Mouse (Mus musculus) embryo, embryonic 11 days (tissue): Measurements from ENCODE around the gene Rp9.

Experiments
- DNase-seq: peaks from one replicate; pipeline ENCODE4 v3.0.0-alpha.2; 2015

The Rp9 gene

GRCm38 (mm10) chr9:22469643-22470042 is at the start of gene Rp9:
TSS of gene Rp9 (minus strand) at chr9:22469743.
- DNase-seq: no peak

- DNase-seq: peak; percentile 77
Measured at GRCm38 (mm10) chr9:22518394-22519041, 49.0 kb upstream of the Rp9 start.

DNA sequence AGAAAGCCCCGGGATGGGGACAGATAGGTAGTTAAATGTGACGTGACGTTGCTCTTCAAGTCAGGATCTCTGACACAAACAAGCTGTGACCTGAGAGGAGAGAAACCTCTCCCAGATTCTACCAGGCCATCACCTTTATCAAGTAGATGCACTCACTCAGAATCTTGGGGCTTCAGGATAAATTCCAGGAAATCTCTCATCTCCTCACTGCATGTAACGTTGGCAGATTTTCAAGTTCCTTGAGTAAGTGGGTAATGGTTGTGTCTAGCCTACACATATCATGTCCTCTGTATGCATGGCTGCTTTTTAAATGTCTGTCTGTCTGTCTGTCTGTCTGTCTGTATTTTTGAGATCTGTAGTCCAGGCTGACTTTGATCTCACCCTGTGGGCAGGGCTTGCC is 45.5 kb upstream of the Rp9 start:
- DNase-seq: no peak

DNA sequence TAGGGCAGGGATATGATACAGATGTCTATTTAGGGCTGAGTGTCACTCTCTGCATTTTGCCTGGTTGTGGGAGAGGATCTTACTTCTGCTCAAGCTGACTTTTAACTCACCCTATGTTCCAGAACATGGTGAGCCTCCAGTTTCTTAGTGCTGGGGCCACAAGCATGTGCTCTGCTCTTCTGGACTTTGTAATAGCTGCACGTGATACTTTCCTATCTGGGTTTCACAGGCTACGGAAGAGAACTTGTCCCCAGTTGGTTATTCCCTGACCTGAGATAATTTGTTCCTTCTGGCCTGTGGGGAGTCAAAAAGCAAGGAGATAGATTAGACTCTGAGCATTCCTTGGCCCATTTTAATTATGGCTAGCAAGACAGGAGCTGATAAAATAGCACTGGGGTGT is 36.0 kb upstream of the Rp9 start:
- no peak for DNase-seq

GRCm38 (mm10) chr9:22503581-22503980 is 34.0 kb upstream of the Rp9 start:
- DNase-seq: no peak

- no peak for DNase-seq
Measured at GRCm38 (mm10) chr9:22502972-22503371, 33.4 kb upstream of the Rp9 start.

- DNase-seq: no peak
Measured at GRCm38 (mm10) chr9:22497021-22497767, 27.7 kb upstream of the Rp9 start.

GRCm38 (mm10) chr9:22495133-22495532 is 25.6 kb upstream of the Rp9 start:
- DNase-seq: no peak

DNA sequence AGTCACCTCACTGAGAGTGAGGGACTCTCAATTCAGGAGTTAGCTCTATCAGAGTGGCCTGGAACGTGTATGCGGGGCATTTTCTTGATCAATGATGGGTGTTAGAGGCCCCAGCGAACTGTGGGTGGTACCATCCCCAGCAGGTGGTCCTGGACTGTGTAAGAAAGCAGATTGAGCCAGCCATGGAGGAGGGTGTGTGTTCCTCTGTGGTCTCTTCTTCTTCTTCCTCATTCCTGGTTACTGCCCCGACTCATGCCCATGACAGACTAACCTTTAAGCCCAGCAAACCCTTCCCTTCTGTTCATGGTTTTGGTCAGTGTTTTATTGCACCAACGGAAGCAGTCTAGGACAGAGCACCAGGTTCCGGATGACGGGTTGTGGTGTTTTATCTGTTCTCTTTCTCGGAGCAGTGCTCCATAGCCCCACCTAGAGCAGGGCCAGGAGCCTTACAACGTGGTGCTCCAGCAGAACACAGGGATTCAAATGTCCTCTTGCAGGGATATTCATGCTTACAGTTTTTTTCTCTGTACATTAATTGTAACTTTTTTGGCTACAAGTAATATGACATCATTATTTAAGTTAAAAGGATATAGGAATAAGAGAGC is 24.8 kb upstream of the Rp9 start:
- DNase-seq: no peak

DNA sequence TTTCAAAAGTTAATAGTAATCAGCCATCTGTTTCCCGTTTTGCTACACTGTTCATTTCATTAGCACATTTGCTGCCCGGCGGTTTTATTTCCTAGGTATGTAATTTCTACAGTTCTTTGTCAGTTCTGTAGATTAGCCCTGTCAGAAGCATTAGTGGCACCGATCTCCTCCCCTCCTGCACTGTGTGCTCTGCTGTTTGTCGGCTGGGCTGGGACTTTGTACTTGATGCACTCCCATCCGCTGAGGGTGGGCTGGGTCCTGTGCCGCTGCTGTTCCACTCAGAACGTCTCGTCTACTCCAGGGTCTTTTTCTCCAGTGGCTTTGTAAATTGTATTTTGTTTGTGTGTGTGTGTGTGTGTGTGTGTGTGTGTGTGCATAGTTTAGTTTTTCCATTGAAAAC is 19.4 kb upstream of the Rp9 start:
- DNase-seq: no peak

GRCm38 (mm10) chr9:22486211-22486610 is 16.7 kb upstream of the Rp9 start:
- DNase-seq: no peak

DNA sequence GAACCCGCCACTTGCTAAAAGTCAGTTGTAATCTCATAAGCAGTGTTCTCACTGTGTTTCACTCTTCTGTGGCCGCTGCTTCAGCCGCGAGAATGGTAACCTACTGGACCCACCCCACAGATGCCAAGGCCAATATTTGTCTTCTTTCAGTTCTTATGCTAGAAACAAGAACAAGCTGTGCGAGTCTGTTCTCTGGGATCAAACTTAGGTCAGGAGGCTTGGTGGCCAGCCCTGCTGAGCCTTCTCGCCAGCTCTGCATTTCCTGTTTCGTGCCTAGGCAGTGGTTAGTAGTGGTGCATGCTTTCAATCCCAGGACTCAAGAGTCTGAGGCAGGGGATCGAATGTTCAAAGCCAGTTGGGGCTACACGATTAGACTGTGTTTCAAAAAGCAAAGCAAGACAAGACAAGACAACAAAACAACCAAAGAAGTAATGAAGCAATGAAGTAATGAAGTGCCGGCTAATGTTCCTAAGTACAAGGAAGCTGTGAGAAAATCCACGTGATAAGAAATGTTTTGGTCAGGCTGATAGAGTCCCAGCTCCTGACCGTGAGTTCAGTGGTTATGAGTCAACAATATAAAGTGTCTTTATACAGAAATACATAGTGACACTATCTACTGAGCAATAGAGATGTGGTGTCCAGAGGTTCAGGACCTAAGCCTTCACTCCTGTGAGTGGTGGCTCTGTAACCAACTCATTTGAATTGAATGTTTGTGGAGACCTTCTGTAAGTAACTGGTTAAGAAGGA is 15.2 kb upstream of the Rp9 start:
- DNase-seq: no peak

DNA sequence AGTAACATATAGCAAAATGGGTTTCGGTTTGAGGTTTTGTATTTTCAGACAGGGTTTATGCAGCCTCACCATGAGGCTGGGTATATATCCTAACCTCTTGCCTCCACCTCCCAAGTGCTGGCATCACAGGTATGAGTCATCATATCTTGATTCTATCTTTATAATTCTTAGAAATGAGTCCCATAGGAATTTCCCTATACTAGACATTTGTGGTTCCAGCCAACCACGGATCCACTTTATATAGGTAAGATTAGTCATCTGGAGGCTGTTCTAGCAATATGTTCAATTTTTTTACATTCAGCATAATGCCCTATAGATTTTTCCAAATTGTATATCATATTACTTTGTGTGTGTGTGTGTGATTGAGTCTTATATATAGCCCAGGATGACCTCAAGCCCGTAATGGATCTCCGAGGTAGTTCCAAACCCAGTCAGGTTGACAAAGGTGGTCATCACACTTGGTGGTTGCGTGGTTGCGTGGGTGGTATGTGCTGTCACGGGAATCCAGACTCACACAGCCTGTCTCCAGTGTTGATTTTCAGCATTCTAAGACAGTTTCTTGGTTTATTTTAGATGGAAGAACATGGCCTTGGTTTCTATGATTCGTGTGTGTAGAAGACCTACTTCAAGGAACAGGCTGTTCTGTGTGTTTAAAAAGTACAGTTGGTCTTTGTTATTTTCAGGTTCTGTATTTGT is 14.5 kb upstream of the Rp9 start:
- no peak for DNase-seq

DNA sequence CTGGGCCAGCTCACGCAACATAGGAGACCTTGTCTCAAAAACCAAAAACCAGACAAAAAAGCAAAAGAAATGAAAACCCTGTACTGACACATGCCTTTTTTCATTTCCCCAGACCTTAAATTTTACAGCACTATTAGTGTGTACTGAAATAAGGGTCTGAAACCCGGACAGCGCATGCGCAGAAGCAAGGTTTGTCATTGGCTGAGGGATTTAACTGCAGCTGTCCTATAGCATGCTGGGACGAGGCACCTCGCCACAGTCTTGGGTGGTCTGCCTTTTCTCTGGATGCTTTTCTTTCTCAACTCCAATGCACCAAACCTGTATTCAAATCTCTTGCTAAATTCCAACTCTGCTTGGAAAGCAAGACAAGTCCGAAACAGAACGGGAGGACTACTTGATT is 9.4 kb upstream of the Rp9 start:
- no peak for DNase-seq

DNA sequence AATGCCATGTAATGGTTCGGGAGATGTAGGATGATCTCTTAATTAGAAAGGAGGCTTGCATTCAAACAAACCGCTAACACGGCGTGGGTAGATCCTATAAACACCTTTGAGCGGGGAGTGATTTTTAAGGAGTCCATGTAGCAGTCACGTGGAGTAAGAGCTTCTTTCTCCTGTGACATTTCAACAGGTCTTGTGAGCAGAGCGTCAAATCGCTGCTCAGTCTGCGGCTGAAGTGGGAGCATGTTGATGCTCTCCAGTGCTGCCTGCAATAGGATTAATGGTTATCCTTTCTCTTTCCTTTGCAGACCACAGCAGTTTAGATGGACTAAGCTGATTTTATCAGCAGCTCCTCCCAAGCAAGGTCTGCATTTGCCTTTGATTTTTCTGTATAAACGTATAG is 6.7 kb upstream of the Rp9 start:
- peak; percentile 24 for DNase-seq

GRCm38 (mm10) chr9:22475424-22475868 is 5.9 kb upstream of the Rp9 start, which contains the start of gene Bbs9:
TSS of gene Bbs9 (plus strand) at chr9:22475715.
- DNase-seq: peak; percentile 95

DNA sequence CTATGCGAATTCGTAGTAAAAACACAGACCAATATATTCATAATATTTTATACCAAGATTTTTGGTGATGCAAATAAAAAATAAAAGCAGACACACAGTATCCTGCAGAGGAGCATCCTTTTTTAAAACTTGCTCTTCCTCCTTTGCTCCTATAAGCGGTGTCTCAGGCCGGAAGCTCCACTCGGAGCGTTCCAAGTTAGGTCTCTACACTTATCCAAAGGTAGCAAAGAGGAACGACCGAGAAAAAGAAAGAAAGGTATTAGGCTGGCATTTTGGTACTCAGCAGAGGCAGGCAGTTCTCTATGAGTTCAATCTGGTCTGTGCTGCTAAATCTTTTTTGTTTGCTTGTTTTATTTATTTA is 664 bp downstream of the Rp9 start:
- DNase-seq: no peak

DNA sequence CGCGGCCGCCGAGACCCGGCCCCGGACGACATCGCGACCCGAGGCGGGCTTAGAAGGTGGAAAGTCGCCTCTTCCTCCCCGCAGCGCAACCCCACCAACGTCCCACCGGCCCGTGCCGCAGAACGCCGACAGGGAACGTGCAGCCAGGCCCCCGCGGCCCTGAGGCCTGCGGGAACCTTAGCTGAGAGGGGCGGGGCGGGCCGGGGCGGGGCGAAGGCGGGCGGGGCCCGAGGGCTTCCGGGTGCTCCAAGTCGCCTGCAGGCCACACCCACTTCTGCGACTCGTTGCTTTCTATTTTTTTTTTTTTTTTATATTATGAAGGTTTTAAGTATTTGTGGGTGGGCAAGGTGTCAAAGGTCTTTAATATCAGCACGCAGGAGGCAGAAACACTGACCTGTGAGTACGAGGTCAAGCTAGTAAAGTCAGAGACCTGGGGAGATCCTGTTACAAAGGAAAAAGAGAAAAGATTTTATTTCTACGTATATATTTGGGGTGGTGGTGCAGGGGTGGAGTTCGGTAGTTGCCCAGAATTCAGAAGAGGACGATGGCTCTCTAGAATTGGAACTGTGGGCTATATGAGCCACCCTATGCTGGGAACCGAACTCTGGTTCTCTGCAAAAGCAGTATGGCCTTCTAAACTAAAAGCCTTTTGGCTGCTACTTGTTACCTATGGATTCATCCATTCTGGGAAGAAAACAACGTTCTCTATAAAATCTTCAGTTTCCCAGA is 1.2 kb downstream of the Rp9 start:
- DNase-seq: peak; percentile 90

- DNase-seq: peak; percentile 57
Measured at GRCm38 (mm10) chr9:22467371-22468169, 2.0 kb downstream of the Rp9 start.

GRCm38 (mm10) chr9:22466212-22466611 is 3.3 kb downstream of the Rp9 start:
- no peak for DNase-seq

DNA sequence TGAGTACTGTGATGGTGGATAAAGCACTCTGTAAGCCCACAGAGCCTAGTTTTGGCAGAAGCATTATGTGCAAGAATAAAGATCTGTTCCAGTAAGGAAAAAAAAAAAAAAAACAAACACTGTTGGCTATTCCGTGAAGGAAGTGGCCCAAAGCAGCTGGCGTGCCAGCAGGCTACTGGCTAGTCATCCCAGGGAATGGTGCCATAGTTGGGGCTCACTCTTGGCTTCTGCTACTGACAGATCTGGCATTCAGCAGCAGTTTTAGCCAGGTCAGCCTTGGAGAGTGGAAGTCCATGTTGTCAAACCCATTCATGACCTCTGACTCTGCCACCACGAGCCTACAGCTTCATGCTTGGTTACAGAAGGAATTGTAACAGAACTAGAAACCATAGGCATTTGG is 7.6 kb downstream of the Rp9 start:
- no peak for DNase-seq
